Mouse (Mus musculus): Measurements from ENCODE around the gene Btbd35f4. TPM values are rescaled to one million over a fixed set of nuclear protein-coding genes. Genes with fewer than 3 reads are reported as not detected.
"Not testable (repeated sequence)": the region's sequence is repeated elsewhere in the genome, so short reads cannot be mapped to it uniquely, and the experiment has no call there.

Gene Btbd35f4
- not detected for total RNA-seq (2021)

GRCm38 (mm10) chrX:4800196-4800595, at the start of gene Btbd35f4:
TSS of gene Btbd35f4 (plus strand) at chrX:4800496.
- DNase-seq; intact Hi-C loops (cut with DNase I): not testable (repeated sequence)

GRCm38 (mm10) chrX:4840016-4840415, 39.7 kb downstream of the Btbd35f4 start:
- intact Hi-C loops (cut with DNase I); DNase-seq: not testable (repeated sequence)

Other genes with a start within 250 kb of the Btbd35f4 start
- gene Btbd35f27, start 151.6 kb downstream of the Btbd35f4 start, total RNA-seq (2021), result not detected